ENCODE assay signal across 9 mouse cellular contexts in the genomic region with DNA sequence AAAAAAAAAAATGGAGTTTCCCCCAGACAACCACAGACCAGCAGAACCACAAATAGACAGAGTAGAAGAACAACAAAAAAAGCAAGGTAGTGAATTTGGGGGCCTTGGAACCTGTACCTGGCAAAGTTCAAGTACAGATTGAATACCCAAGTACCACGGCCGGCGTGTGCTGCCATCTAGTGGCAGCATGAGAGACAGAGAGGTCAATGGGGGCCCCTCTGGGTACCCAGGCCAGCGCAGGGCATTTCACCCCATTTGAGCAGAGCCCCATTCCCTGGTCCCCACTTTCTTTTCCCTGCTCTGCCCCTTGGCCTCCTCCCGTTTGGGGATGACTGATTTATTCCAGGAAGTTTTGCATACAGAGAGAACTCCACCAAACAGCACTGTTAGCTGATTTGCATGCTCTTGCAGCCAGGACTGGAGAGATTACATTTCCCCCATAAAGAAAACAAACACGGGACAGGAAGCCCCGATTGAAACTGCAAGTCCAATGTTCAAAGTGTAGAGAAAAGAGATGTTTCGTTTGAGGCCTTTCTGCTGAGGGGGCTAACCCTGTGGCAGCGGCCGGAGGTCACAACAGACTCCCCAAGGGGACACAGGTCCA. TPM values are rescaled to one million over a fixed set of nuclear protein-coding genes. Genes with fewer than 3 reads are reported as not detected.
DNase-seq lines count a peak whose midpoint lies in the region; ATAC-seq and TF ChIP-seq lines count a peak whose summit lies in the region.
"Had no signal": no experiment of that assay in that cellular context is flagged by ENCODE, and none has a peak within 500 bp of the region (broad histone marks: within the 10 kb centered on the region; RNA-seq: fewer than 3 reads in every experiment).

No protein-coding gene starts in this region.

- H3K9ac ChIP-seq in liver, adult 2 months (ENCODE audit: low read depth, low read length) = no peak overlapping the region
- H3K9ac ChIP-seq: limb, embryonic 13.5 days had no signal

- H3K79me2 ChIP-seq in liver, adult 2 months (ENCODE audit: control insufficient read depth, insufficient read depth, low read length) = no peaks in the 10 kb centered on the region

- no peaks in the 10 kb centered on the region; the same call in 1 of the 2 replicates for H3K27me3 ChIP-seq in liver, adult 2 months (ENCODE audit: control insufficient read depth, insufficient read depth, low read length)

- intact Hi-C loops in left cerebral cortex, postnatal 4 days (cut with DNase I) = no loop called here
- intact Hi-C loops in left cerebral cortex, postnatal 25 days (cut with DNase I) = loop anchor here (2.0 kb wide), 1 partner anchor 30 kb away; no protein-coding TSS in a partner anchor

- TF ChIP-seq CTCF in liver, adult 2 months (IDR thresholded peaks at IDR 0.05; ENCODE audit: low read depth, low read length) = peak; percentile 85

- no peaks in the 10 kb centered on the region for H3K36me3 ChIP-seq in liver, adult 2 months (ENCODE audit: control insufficient read depth, insufficient read depth, low read length)
- H3K36me3 ChIP-seq: limb, embryonic 13.5 days had no signal

- WGBS in liver, adult 2 months = 21% methylated on average over 10 of the region's 10 CpGs

- peak; percentile 48 for ATAC-seq in common myeloid progenitor, adult 5-6 weeks (replicated peaks; ENCODE audit: low read depth, poor library complexity, severe bottlenecking)

- H3K4me3 ChIP-seq in liver, adult 2 months (ENCODE audit: insufficient read depth, low read depth, low read length) = no peak overlapping the region

- TF ChIP-seq POLR2A in liver, adult 2 months (IDR thresholded peaks at IDR 0.05; ENCODE audit: extremely low read depth, insufficient read depth, low read length) = no peak

- no peak overlapping the region for H3K27ac ChIP-seq in liver, adult 2 months (replicated peaks; ENCODE audit: insufficient read depth, low read depth, low read length)
- H3K27ac ChIP-seq: limb, embryonic 13.5 days had no signal

- peak; percentile 31 to 47 for DNase-seq in cerebellum, postnatal 36 days
- no peak for DNase-seq in cerebellum, adult 9-10 months
- DNase-seq in left cerebral cortex, postnatal 4 days = peak; percentile 62
- no peak for DNase-seq in left cerebral cortex, postnatal 25 days (ENCODE audit: low spot score in 2 of 2)
- DNase-seq in liver, adult 2 months (ENCODE audit: extremely low read depth, low read depth, low spot score) = no peak
- DNase-seq in retina, postnatal 7 days (ENCODE audit: low read depth, low spot score) = peak; percentile 33
- no peak for DNase-seq in gastrocnemius, postnatal 25 days

- peaks cover 11% of the 10 kb centered on the region for H3K4me1 ChIP-seq in liver, adult 2 months (ENCODE audit: control insufficient read depth, insufficient read depth, low read length)

RNA-seq across cellular contexts. Expression of gene Gfi1b, which starts 0.8 kb away (rescaled TPM):
- not detected for total RNA-seq in left cerebral cortex, postnatal 4 days (2021)
- not detected for total RNA-seq in left cerebral cortex, postnatal 25 days (2021)
- total RNA-seq in common myeloid progenitor, adult 5-6 weeks (2017) = 29.5 and 30.7 TPM in 2 replicates
- not detected in 2 replicates for total RNA-seq in liver, adult 2 months (2014; rRNA removed)
- polyA plus RNA-seq in liver, adult 2 months (2012; rRNA removed) = not detected in 2 replicates
- not detected for total RNA-seq in gastrocnemius, postnatal 25 days (2021)

RNA-seq across cellular contexts. Expression of gene Tsc1, which starts 18.4 kb away (rescaled TPM):
- 10 to 100 TPM; 56.9 to 58.6 TPM for total RNA-seq in left cerebral cortex, postnatal 4 days (2021)
- total RNA-seq in left cerebral cortex, postnatal 25 days (2021) = 10 to 100 TPM; 49.3 to 56.4 TPM
- total RNA-seq in common myeloid progenitor, adult 5-6 weeks (2017) = 14.5 and 18.7 TPM in 2 replicates
- total RNA-seq in liver, adult 2 months (2014; rRNA removed) = 14.4 and 19.8 TPM in 2 replicates
- polyA plus RNA-seq in liver, adult 2 months (2012; rRNA removed) = 8.6 and 10.0 TPM in 2 replicates
- 10 to 100 TPM; 26.9 to 32.5 TPM for total RNA-seq in gastrocnemius, postnatal 25 days (2021)

RNA-seq across cellular contexts. Expression of gene Gtf3c5, which starts 39.1 kb away (rescaled TPM):
- total RNA-seq in left cerebral cortex, postnatal 4 days (2021) = 10 to 100 TPM; 26.6 to 27.8 TPM
- 10 to 100 TPM; 16.5 to 17.8 TPM for total RNA-seq in left cerebral cortex, postnatal 25 days (2021)
- total RNA-seq in common myeloid progenitor, adult 5-6 weeks (2017) = 9.7 and 19.0 TPM in 2 replicates
- 2.9 and 3.1 TPM in 2 replicates for total RNA-seq in liver, adult 2 months (2014; rRNA removed)
- 7.8 and 9.0 TPM in 2 replicates for polyA plus RNA-seq in liver, adult 2 months (2012; rRNA removed)
- 1 to 10 TPM; 7.3 to 7.6 TPM for total RNA-seq in gastrocnemius, postnatal 25 days (2021)

RNA-seq across cellular contexts. Expression of gene Cel, which starts 59.4 kb away (rescaled TPM):
- not detected for total RNA-seq in left cerebral cortex, postnatal 4 days (2021)
- not detected for total RNA-seq in left cerebral cortex, postnatal 25 days (2021)
- not detected in 2 replicates for total RNA-seq in common myeloid progenitor, adult 5-6 weeks (2017)
- 19.2 and 70.5 TPM in 2 replicates for total RNA-seq in liver, adult 2 months (2014; rRNA removed)
- polyA plus RNA-seq in liver, adult 2 months (2012; rRNA removed) = 0.11 and 0.37 TPM in 2 replicates
- total RNA-seq in gastrocnemius, postnatal 25 days (2021) = not detected

Comparison
In these comparisons a context has a peak if more than half of its experiments do, and no peak if none do; other contexts are left out.
1. DNase-seq: peak in cerebellum, postnatal 36 days (2 of 2), left cerebral cortex, postnatal 4 days (single experiment) and retina, postnatal 7 days (single experiment); none in cerebellum, adult 9-10 months (single experiment), left cerebral cortex, postnatal 25 days (0 of 2), liver, adult 2 months (single experiment) and gastrocnemius, postnatal 25 days (single experiment).
2. RNA of gene Gfi1b, which starts 0.8 kb away (total RNA-seq): 29.5 to 30.7 TPM in common myeloid progenitor, adult 5-6 weeks; not detected in left cerebral cortex, postnatal 25 days, not detected in left cerebral cortex, postnatal 4 days, not detected in liver, adult 2 months and not detected in gastrocnemius, postnatal 25 days; every median in the first group is over 10 times any median in the second.